Mouse (Mus musculus) kidney, embryonic 14.5 days (tissue): ENCODE results near the gene Imp3. TPM values are rescaled to one million over a fixed set of nuclear protein-coding genes. Genes with fewer than 3 reads are reported as not detected.
A peak's percentile ranks its signal among the peaks of the same experiment; 100 is the strongest.

Source experiments
- ATAC-seq: fragments of 200-750 bp; cut with Nextera tagmentation; 2 replicates; pipeline ENCODE4 v1.8.0; 2017; ENCODE audit warnings: moderate number of reproducible peaks, mild to moderate bottlenecking, moderate TSS enrichment, moderate library complexity; ENCODE audit not compliant: low FRiP score, low TSS enrichment
- H3K27ac ChIP-seq: fragments of 300-500 bp; sonication (generic); 2 replicates; pipeline ENCODE4 v1.5.1; 2014; ENCODE audit warnings: low read depth, mild to moderate bottlenecking, low read length, moderate library complexity, mixed read lengths
- H3K27me3 ChIP-seq: fragments of 300-500 bp; sonication (generic); 2 replicates; pipeline ENCODE4 v1.6.1; 2014; ENCODE audit warnings: mild to moderate bottlenecking, low read length; ENCODE audit not compliant: control insufficient read depth, insufficient read depth
- H3K36me3 ChIP-seq: fragments of 300-500 bp; sonication (generic); 2 replicates; pipeline ENCODE4 v1.6.1; 2014; ENCODE audit warnings: low read length, mixed read lengths; ENCODE audit not compliant: control insufficient read depth, insufficient read depth
- H3K4me1 ChIP-seq: fragments of 300-500 bp; sonication (generic); 2 replicates; pipeline ENCODE4 v1.6.1; 2014; ENCODE audit warnings: low read length, mixed read lengths; ENCODE audit not compliant: control insufficient read depth, insufficient read depth
- H3K4me2 ChIP-seq: fragments of 300-500 bp; sonication (generic); replicated peaks from 2 replicates; pipeline ENCODE4 v1.6.1; 2014; ENCODE audit warnings: low read depth, mild to moderate bottlenecking, low read length
- H3K4me3 ChIP-seq: fragments of 300-500 bp; sonication (generic); 2 replicates; pipeline ENCODE4 v1.5.1; 2014; ENCODE audit warnings: mild to moderate bottlenecking, low read length
- H3K9ac ChIP-seq: fragments of 300-500 bp; sonication (generic); 2 replicates; pipeline ENCODE4 v1.6.1; 2014; ENCODE audit warnings: low read depth, mild to moderate bottlenecking, low read length, moderate library complexity
- H3K9me3 ChIP-seq: fragments of 300-500 bp; sonication (generic); 2 replicates; pipeline ENCODE4 v1.6.1; 2016; ENCODE audit warnings: low read length; ENCODE audit not compliant: control insufficient read depth
- WGBS: fragments of 180-500 bp; shearing (Covaris S2); extraction: QIAGEN DNeasy Blood & Tissue Kit; methylation state at CpG from one replicate; pipeline ENCODE4 v1.1.7; 2014; 5-methylcytosine and 5-hydroxymethylcytosine counted together
- polyA plus RNA-seq: library from polyadenylated mRNA; unstranded; fragments of >200 nt; fragmentation: Nextera tagmentation; extraction: Ambion mirVana; gene quantifications from 2 replicates; pipeline ENCODE4 v1.2.1, GENCODE M21; 2014

Imp3 gene
- 98.4 and 111 TPM in 2 replicates for polyA plus RNA-seq

- 0 out of 2 replicates have a peak, but pooled peaks cover 7% of the 10 kb centered on the region for H3K4me1 ChIP-seq
These were observed at the start of gene Imp3 for GRCm38 (mm10) chr9:56937223-56938160. Imp3 (plus strand) TSS chr9:56937475.

GRCm38 (mm10) chr9:56887581-56887980, 49.7 kb upstream of the Imp3 start:
- Histone ChIP-seq H3K9me3 (no peaks in the 10 kb centered on the region), H3K27me3 (no peaks in the 10 kb centered on the region), H3K9ac (no peak overlapping the region), H3K36me3 (peaks cover 33% of the 10 kb centered on the region), H3K4me2 (no peak overlapping the region), H3K4me1 (peaks cover 5% of the 10 kb centered on the region; the same call in 1 of the 2 replicates), H3K27ac (no peak overlapping the region), H3K4me3 (no peak overlapping the region)
- 90% methylated on average over 16 of the region's 16 CpGs for whole genome bisulfite sequencing
- no peak for ATAC-seq

More at GRCm38 (mm10) chr9:56937223-56938160, at the start of gene Imp3:
- H3K27me3 ChIP-seq = no peaks in the 10 kb centered on the region
- H3K4me3 ChIP-seq = peak within 1 kb of the TSS; percentile 85
- no peaks in the 10 kb centered on the region for H3K36me3 ChIP-seq
- no peaks in the 10 kb centered on the region for H3K9me3 ChIP-seq
- H3K9ac ChIP-seq = peak within 1 kb of the TSS; percentile 82
- peak within 1 kb of the TSS; percentile 85 for H3K27ac ChIP-seq
- peak; percentile 93 for ATAC-seq
- peak within 1 kb of the TSS; percentile 82 for H3K4me2 ChIP-seq
- under 1% methylated on average over 73 of the region's 73 CpGs for WGBS

DNA sequence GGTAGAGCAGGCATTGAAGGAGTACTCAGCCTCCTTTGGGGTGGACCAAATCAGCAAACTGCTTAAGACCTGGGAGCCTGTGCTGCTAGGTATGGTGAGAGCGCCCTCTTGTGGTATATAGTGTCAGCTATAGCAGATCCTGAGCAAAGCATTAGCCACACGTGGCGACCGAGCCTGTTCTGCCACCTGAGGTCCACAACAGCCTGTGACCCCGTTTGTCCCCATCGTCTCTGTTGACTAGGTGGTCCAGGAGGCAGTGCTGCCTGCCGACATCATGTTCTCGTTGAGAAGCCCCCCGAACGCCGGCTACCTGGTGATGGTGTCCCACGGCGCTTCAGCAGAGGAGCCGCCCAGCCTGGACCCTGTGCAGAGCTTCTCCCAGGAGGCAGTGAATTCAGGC, 47.5 kb upstream of the Imp3 start:
- Histone ChIP-seq H3K36me3 (peaks cover 35% of the 10 kb centered on the region), H3K27me3 (no peaks in the 10 kb centered on the region), H3K9ac (no peak overlapping the region; the same call in 1 of the 2 replicates), H3K4me3 (no peak overlapping the region; the same call in 1 of the 2 replicates), H3K27ac (no peak overlapping the region), H3K4me1 (peaks cover 6% of the 10 kb centered on the region), H3K9me3 (no peaks in the 10 kb centered on the region), H3K4me2 (peak overlapping the region; percentile 38)
- WGBS = 12% methylated on average over 14 of the region's 14 CpGs
- ATAC-seq = peak; percentile 67

- no peak for ATAC-seq
- H3K27ac ChIP-seq = no peak overlapping the region
- H3K4me1 ChIP-seq = peaks cover 6% of the 10 kb centered on the region
- H3K9me3 ChIP-seq = no peaks in the 10 kb centered on the region
- no peaks in the 10 kb centered on the region for H3K27me3 ChIP-seq
- H3K4me3 ChIP-seq = no peak overlapping the region
- peaks cover 28% of the 10 kb centered on the region for H3K36me3 ChIP-seq
- 72% methylated on average over 11 of the region's 11 CpGs for WGBS
- H3K4me2 ChIP-seq = no peak overlapping the region
- H3K9ac ChIP-seq = no peak overlapping the region
These were observed 46.6 kb upstream of the Imp3 start for GRCm38 (mm10) chr9:56890522-56891250.

- Histone ChIP-seq H3K27ac (no peak overlapping the region), H3K27me3 (no peaks in the 10 kb centered on the region), H3K4me1 (peaks cover 6% of the 10 kb centered on the region), H3K4me2 (peak overlapping the region; percentile 17; the same call in 1 of the 2 replicates), H3K36me3 (peaks cover 22% of the 10 kb centered on the region; the same call in 1 of the 2 replicates), H3K9ac (peak overlapping the region; percentile 18; the same call in 1 of the 2 replicates), H3K4me3 (no peak overlapping the region), H3K9me3 (no peaks in the 10 kb centered on the region)
- peak; percentile 40 for ATAC-seq
- 29% methylated on average over 12 of the region's 12 CpGs for WGBS
These were observed 45.7 kb upstream of the Imp3 start for GRCm38 (mm10) chr9:56891517-56892011.

GRCm38 (mm10) chr9:56892111-56892510, 45.2 kb upstream of the Imp3 start:
- Histone ChIP-seq H3K4me2 (no peak overlapping the region), H3K27me3 (no peaks in the 10 kb centered on the region), H3K4me3 (no peak overlapping the region), H3K27ac (no peak overlapping the region), H3K9ac (0 out of 2 replicates have a peak overlapping the region, but pooled peaks have one; percentile 18), H3K36me3 (peaks cover 16% of the 10 kb centered on the region; the same call in 1 of the 2 replicates), H3K9me3 (no peaks in the 10 kb centered on the region), H3K4me1 (peaks cover 6% of the 10 kb centered on the region)
- WGBS = 94% methylated on average over 10 of the region's 10 CpGs
- ATAC-seq = no peak

GRCm38 (mm10) chr9:56893313-56893712, 44.0 kb upstream of the Imp3 start:
- Histone ChIP-seq H3K27me3 (no peaks in the 10 kb centered on the region), H3K36me3 (peaks cover 5% of the 10 kb centered on the region; the same call in 1 of the 2 replicates), H3K4me3 (no peak overlapping the region), H3K4me1 (peaks cover 6% of the 10 kb centered on the region), H3K9me3 (no peaks in the 10 kb centered on the region), H3K27ac (no peak overlapping the region), H3K4me2 (no peak overlapping the region), H3K9ac (0 out of 2 replicates have a peak overlapping the region, but pooled peaks have one; percentile 2)
- ATAC-seq = no peak
- WGBS = 59% methylated on average over 8 of the region's 8 CpGs

- Histone ChIP-seq H3K9me3 (no peaks in the 10 kb centered on the region), H3K36me3 (peaks cover 3% of the 10 kb centered on the region; the same call in 1 of the 2 replicates), H3K4me1 (peaks cover 6% of the 10 kb centered on the region), H3K27me3 (no peaks in the 10 kb centered on the region), H3K9ac (no peak overlapping the region), H3K4me3 (no peak overlapping the region), H3K27ac (peak overlapping the region; percentile 30; the same call in 1 of the 2 replicates), H3K4me2 (no peak overlapping the region)
- no peak for ATAC-seq
- WGBS = 24% methylated on average over 3 of the region's 3 CpGs
These were observed 43.3 kb upstream of the Imp3 start for GRCm38 (mm10) chr9:56894006-56894405.
